Mouse (Mus musculus) E14TG2a.4 (cell line): ENCODE results near the gene Tiam1.
A peak's percentile ranks its signal among the peaks of the same experiment; 100 is the strongest.

Experiments used
- H3K27me3 ChIP-seq: 2 replicates; pipeline ENCODE4 v1.6.1; 2014; ENCODE audit warnings: low read length, control low read depth; ENCODE audit not compliant: insufficient read depth
- H3K36me3 ChIP-seq: 2 replicates; pipeline ENCODE4 v1.6.1; 2014; ENCODE audit warnings: low read length, control low read depth; ENCODE audit not compliant: insufficient read depth
- H3K4me1 ChIP-seq: replicated peaks from 2 replicates; pipeline ENCODE4 v1.6.1; 2014; ENCODE audit warnings: low read depth, low read length, control low read depth
- H3K4me3 ChIP-seq: replicated peaks from 2 replicates; pipeline ENCODE4 v1.5.1; 2014; ENCODE audit warnings: mild to moderate bottlenecking, low read length
- H3K9me3 ChIP-seq: 2 replicates; pipeline ENCODE4 v1.6.1; 2014; ENCODE audit warnings: low read length, control low read depth
- CTCF ChIP-seq: conservative IDR thresholded peaks from 2 replicates; pipeline ENCODE4 v1.5.1; 2014; ENCODE audit warnings: low read length
- NANOG ChIP-seq: IDR thresholded peaks from 2 replicates; pipeline ENCODE4 v1.6.1; 2014; ENCODE audit warnings: borderline replicate concordance, low read length, mixed read lengths
- POU5F1 ChIP-seq: IDR thresholded peaks from 2 replicates; pipeline ENCODE4 v1.6.1; 2014; ENCODE audit warnings: low read length, borderline replicate concordance

Tiam1 gene

DNA sequence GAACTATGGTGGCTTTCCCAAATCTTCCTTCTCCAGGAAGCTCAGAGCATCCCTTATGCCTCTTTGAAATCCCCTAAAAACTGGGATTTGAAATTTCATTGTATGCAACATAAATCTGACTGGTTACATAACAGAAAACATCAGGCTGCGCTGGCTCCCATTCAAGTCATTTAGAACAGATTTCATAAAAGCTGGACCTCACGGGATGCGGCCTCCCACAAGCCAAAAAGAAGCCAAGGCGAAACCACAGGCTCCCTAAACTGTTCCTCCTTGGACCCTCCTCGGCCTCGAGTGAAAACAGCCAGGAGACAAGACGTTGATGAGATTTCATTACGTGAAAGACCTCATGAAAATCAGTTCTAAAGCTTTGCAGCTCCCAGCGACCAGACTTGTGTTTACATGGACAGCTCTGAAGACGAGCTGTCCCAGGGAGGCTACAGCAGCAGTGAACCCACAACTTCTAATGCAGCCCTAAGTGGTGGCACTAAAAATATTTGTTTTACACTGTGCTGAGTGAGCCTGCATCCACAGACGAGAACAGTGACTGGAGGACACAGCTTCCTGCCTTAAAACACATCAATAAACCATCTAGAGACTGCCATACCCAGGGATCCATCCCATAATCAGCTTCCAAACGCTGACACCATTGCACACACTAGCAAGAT is 96.9 kb downstream of the Tiam1 start:
- Histone ChIP-seq H3K4me1 (peaks cover 7% of the 10 kb centered on the region; the same call in 1 of the 2 replicates), H3K27me3 (no peaks in the 10 kb centered on the region), H3K9me3 (no peaks in the 10 kb centered on the region), H3K36me3 (0 out of 2 replicates have a peak, but pooled peaks cover 3% of the 10 kb centered on the region), H3K4me3 (no peak overlapping the region)
- TF ChIP-seq CTCF (no peak), NANOG (no peak), POU5F1 (no peak)

DNA sequence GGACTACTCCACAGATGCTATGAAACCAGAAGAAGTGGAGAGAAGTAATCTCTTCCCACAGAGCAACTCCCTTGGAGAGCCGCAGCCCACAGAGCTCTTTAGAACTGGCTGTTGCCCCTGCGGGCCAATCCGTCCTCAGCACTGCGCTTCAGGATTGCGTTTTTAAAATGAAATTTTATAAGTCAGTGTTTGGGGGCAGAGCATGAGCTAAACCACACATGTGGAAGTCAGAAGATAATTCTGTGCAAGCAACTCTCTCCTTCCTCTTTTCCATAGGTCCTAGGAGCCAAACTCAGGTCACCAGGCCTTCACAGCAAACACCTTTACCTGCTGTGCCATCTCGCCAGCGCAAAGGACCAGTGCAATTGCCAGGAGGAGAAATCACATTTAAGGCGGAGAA is 98.0 kb downstream of the Tiam1 start:
- peaks cover 7% of the 10 kb centered on the region; the same call in 1 of the 2 replicates for H3K4me1 ChIP-seq
- H3K36me3 ChIP-seq, result 0 out of 2 replicates have a peak, but pooled peaks cover 3% of the 10 kb centered on the region
- TF ChIP-seq POU5F1, result no peak
- TF ChIP-seq CTCF, result no peak
- no peak for TF ChIP-seq NANOG
- H3K27me3 ChIP-seq, result no peaks in the 10 kb centered on the region
- H3K4me3 ChIP-seq, result no peak overlapping the region
- H3K9me3 ChIP-seq, result no peaks in the 10 kb centered on the region

DNA sequence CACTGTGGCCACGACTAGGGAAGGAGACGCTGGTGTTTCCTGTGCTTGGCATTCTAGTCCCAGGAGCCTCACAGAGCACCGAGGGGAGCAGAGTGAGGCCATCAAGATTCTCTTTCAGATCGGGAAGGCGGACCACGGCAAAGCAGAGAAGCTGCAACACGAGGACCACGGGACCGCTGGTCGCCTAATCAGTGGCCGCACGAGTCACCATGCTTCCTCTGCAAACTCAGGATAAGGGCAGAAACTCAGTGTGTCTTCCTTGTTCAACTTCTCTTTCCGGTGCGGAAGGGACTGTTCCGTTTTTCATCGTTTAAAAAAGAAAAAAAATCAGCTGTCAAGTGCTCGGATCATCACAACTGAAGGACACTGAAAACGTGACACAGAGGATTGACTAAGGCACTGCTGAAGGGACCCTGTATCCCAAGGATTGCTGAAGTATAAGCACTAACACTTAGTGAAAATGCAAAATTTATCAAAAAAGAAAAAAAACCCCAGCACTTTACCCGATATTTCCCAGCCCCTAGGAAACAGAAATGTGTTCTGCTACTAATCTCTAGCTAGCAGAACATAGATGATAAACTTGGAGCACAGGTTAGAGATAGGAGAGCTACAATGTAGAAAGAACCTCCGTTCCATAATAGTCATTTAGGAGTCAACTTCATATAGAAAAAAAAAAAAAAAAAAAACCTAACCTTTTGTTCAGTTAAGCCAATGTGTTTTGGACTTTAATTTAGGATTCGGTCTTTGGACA is 99.4 kb downstream of the Tiam1 start:
- TF ChIP-seq CTCF (no peak), POU5F1 (no peak), NANOG (no peak)
- H3K9me3 ChIP-seq, result no peaks in the 10 kb centered on the region

DNA sequence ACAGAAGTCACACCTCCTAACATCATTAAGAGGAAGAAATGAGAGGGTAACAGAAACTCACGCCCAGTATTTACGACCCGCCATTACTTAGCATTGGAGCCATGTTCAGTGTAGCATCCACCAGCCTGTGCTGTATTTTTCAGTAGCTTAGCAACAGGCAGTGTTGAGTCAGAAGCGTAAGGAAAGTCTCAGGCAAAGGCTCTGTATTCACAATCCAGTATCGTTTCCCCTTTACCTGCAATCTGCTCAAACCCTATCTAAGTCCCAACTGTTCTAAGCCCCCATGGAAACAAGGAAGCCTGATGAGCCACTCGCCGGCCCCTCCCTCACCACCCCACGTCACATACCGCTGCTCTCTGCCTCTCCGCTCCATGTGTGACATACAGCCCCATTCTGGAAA is 100.7 kb downstream of the Tiam1 start:
- Histone ChIP-seq H3K4me1 (peaks cover 7% of the 10 kb centered on the region; the same call in 1 of the 2 replicates), H3K36me3 (0 out of 2 replicates have a peak, but pooled peaks cover 2% of the 10 kb centered on the region), H3K27me3 (no peaks in the 10 kb centered on the region), H3K4me3 (no peak overlapping the region), H3K9me3 (no peaks in the 10 kb centered on the region)
- TF ChIP-seq CTCF (no peak), POU5F1 (no peak), NANOG (no peak)

More for the DNA sequence above, 99.4 kb downstream of the Tiam1 start:
- Histone ChIP-seq H3K27me3 (no peaks in the 10 kb centered on the region), H3K4me3 (0 out of 2 replicates have a peak overlapping the region, but pooled peaks have one; percentile 23), H3K4me1 (peaks cover 7% of the 10 kb centered on the region; the same call in 1 of the 2 replicates), H3K36me3 (0 out of 2 replicates have a peak, but pooled peaks cover 3% of the 10 kb centered on the region)

DNA sequence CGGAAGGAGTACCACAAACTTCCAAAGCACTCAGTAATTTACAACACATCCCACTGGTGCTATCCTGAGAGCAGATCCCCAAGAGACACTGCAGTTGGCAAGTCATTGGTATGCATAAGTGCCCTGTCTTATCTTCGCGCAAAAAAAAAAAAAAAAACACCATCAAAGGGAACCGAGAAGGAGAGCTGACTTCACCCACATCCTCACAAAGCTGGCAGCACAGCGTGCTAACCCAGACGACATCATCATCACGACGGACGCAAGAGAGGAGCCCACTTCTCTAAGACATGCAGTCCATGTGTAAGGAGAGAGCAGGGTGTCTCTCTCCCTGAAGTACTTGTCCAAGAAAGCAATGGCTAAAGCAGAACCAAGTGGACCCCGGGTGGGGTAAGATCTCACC is 101.2 kb downstream of the Tiam1 start:
- TF ChIP-seq CTCF (no peak), NANOG (no peak), POU5F1 (no peak)
- H3K4me3 ChIP-seq, result no peak overlapping the region
- no peaks in the 10 kb centered on the region for H3K9me3 ChIP-seq
- H3K36me3 ChIP-seq, result no peaks in the 10 kb centered on the region
- no peaks in the 10 kb centered on the region for H3K27me3 ChIP-seq
- H3K4me1 ChIP-seq, result peaks cover 7% of the 10 kb centered on the region; the same call in 1 of the 2 replicates

DNA sequence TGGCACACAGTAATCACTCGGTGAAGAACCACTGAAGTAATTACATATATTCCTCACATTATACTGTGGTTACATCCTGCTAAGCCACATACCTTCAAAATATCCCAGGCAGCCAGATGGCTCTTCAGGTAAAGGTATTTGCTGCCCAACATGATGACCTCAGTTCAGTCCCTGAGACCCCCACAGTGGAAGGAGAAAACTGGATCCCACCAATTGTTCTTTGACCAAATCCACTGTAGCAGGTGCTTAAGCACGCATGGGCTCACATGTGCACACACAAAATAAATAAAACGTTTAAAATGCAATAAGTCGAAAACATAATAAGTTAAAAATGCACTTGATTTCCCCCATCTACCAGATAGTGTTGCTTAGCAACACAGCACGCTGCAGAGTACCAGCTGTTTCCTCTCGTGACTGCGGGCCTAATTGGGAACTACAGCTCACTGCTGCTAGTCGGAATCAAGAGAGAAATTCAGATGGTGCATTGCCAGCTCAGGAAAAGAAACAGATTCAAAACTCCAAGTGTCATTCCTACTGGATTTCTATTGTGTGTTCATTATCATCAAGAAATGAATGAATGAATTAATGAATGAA is 102.7 kb downstream of the Tiam1 start:
- no peak overlapping the region for H3K4me3 ChIP-seq
- no peaks in the 10 kb centered on the region for H3K27me3 ChIP-seq
- TF ChIP-seq NANOG, result no peak
- H3K9me3 ChIP-seq, result no peaks in the 10 kb centered on the region
- H3K36me3 ChIP-seq, result no peaks in the 10 kb centered on the region
- peaks cover 7% of the 10 kb centered on the region; the same call in 1 of the 2 replicates for H3K4me1 ChIP-seq

DNA sequence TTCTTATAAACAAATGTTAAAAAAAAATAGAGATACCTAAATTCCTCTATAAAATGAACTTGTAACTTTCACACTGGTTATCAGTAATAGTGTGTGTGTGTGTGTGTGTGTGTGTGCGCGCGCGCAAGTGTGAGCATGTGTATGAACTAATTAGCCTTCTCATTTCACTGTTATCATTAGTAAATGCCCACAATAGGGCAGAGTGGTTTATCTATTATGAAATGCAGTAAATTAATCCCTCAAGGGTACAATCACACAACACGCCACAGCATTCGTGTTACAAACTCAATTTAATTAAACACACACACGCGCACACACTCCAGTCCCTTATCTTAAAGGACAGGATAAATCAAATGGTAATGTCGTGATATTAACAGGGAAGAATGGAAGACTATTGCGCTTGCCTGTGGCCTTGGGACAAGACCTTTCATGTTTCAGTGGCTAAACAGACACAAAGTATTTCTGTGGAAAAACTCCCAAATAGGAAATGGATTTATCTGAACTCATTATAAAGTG is 107.9 kb downstream of the Tiam1 start:
- Histone ChIP-seq H3K4me1 (0 out of 2 replicates have a peak, but pooled peaks cover 8% of the 10 kb centered on the region), H3K27me3 (no peaks in the 10 kb centered on the region), H3K4me3 (no peak overlapping the region), H3K36me3 (no peaks in the 10 kb centered on the region), H3K9me3 (no peaks in the 10 kb centered on the region)
- TF ChIP-seq NANOG, result no peak
- no peak for TF ChIP-seq CTCF
- no peak for TF ChIP-seq POU5F1

DNA sequence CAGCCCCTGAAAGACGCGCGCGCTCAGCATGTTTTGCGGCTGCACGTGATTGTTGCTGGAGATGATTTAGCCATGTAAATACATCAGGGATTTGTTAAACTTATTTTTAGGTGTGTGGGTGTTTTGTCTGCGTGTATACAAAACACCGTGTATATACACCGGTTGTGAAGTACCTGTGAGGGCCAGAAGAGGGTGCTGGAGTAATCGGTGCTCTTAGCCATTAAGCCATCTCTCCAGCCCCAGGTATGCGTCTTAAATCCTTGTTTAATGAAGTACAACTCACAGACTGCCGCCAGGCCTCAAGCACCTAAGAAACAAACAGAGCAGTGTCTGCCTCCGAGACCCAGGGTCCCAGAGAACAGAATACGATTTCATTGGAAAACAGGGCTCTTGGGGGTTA is 113.2 kb downstream of the Tiam1 start:
- Histone ChIP-seq H3K36me3 (no peaks in the 10 kb centered on the region), H3K9me3 (no peaks in the 10 kb centered on the region), H3K4me3 (no peak overlapping the region), H3K27me3 (no peaks in the 10 kb centered on the region), H3K4me1 (peaks cover 27% of the 10 kb centered on the region)
- TF ChIP-seq CTCF (peak; percentile 50), POU5F1 (no peak)
